8 mouse cellular contexts compared by ENCODE assay signal in genomic region chr2:25557221-25557963, GRCm38 (mm10). TPM values are rescaled to one million over a fixed set of nuclear protein-coding genes. Genes with fewer than 3 reads are reported as not detected.
DNase-seq lines count a peak whose midpoint lies in the region; ATAC-seq lines count a peak whose summit lies in the region.

Gene Edf1 (plus strand): TSS chr2:25557847.

- no peaks in the 10 kb centered on the region for H3K27me3 ChIP-seq in megakaryocyte, embryonic 14.5 days (replicated peaks)

- peak; percentile 99 for ATAC-seq in inflammation-experienced regulatory T-cells, adult 6 months

- no peaks in the 10 kb centered on the region for H3K9me3 ChIP-seq in megakaryocyte, embryonic 14.5 days

- peaks cover 33% of the 10 kb centered on the region for H3K36me3 ChIP-seq in megakaryocyte, embryonic 14.5 days (replicated peaks; ENCODE audit: low read length)

- peaks cover 36% of the 10 kb centered on the region for H3K4me1 ChIP-seq in megakaryocyte, embryonic 14.5 days

- peak within 1 kb of the TSS; percentile 100 for H3K4me3 ChIP-seq in megakaryocyte, embryonic 14.5 days (replicated peaks)

- peak; percentile 98 for DNase-seq in adrenal gland, adult 2 months
- peak; percentile 97 for DNase-seq in embryo, embryonic 11 days
- DNase-seq in gastrocnemius, postnatal 25 days = peak; percentile 95
- DNase-seq in left cerebral cortex, adult 9 months (ENCODE audit: low spot score in 2 of 2) = peak; percentile 87 to 94
- peak; percentile 95 to 96 for DNase-seq in right cerebral cortex, adult 2 months (ENCODE audit: low spot score in 2 of 2)
- DNase-seq in urinary bladder, postnatal 10 days (ENCODE audit: low spot score) = peak; percentile 74

RNA-seq across cellular contexts. Expression of gene Edf1, which starts in this region (rescaled TPM):
- total RNA-seq in adrenal gland, adult 2 months (2021) = 100 to 1,000 TPM; 307 to 329 TPM
- polyA plus RNA-seq in adrenal gland, adult 2 months (2012; rRNA removed) = 127 and 140 TPM in 2 replicates
- 100 to 1,000 TPM; 142 to 162 TPM for total RNA-seq in gastrocnemius, postnatal 25 days (2021)
- polyA plus RNA-seq in inflammation-experienced regulatory T-cells, adult 6 months (2017; shearing (Covaris generic)) = 100 to 1,000 TPM; 246 to 394 (median 269) TPM
- polyA plus RNA-seq in megakaryocyte, embryonic 14.5 days (2012; ENCODE audit: insufficient read depth, low replicate concordance) = 316 and 1,404 TPM in 2 replicates

Comparison
In these comparisons a context has a peak if more than half of its experiments do, and no peak if none do; other contexts are left out.
1. Peak in every context shown above with its lines: DNase-seq, ATAC-seq and H3K4me3 ChIP-seq.